ENCODE assay signal across 32 mouse cellular contexts in genomic region chr1:151244761-151245160, GRCm38 (mm10). TPM values are rescaled to one million over a fixed set of nuclear protein-coding genes. Genes with fewer than 3 reads are reported as not detected.
DNase-seq lines count a peak whose midpoint lies in the region; ATAC-seq and TF ChIP-seq lines count a peak whose summit lies in the region.
"Had no signal": no experiment of that assay in that cellular context is flagged by ENCODE, and none has a peak within 500 bp of the region (broad histone marks: within the 10 kb centered on the region; RNA-seq: fewer than 3 reads in every experiment).

No protein-coding gene starts in this region.

- no peak overlapping the region for H3K9ac ChIP-seq in midbrain, postnatal 0 days (replicated peaks; ENCODE audit: low read length, poor library complexity, severe bottlenecking)
- H3K9ac ChIP-seq: embryonic facial prominence, embryonic 13.5 days; forebrain, embryonic 12.5 days; heart, embryonic 12.5 days; limb, embryonic 12.5 days; liver, embryonic 13.5 days; neural tube, embryonic 13.5 days had no signal

- no peak for TF ChIP-seq POLR2A in testis, adult 2 months (IDR thresholded peaks at IDR 0.05; ENCODE audit: control insufficient read depth, low read depth, low read length)

- DNase-seq in heart, adult 11 months, result peak; percentile 86
- DNase-seq in heart, adult 9 months (ENCODE audit: low spot score in 2 of 2), result no peak
- DNase-seq in testis, postnatal 10 days (ENCODE audit: low spot score), result no peak
- peak; percentile 46 for DNase-seq in lung, postnatal 36 days
- no peak for DNase-seq in midbrain, postnatal 0 days (ENCODE audit: low spot score)
- DNase-seq in embryo, embryonic 9.5 days (ENCODE audit: extremely low spot score), result no peak
- DNase-seq in adrenal gland, adult 18-20 months (ENCODE audit: low spot score in 2 of 2), result no peak
- DNase-seq: adrenal gland, adult 8-10 months; cerebellum, adult 2 months; cerebellum, postnatal 25 days; heart, postnatal 10 days; kidney, postnatal 25 days; liver, embryonic 13.5 days; midbrain, embryonic 14.5 days; thymus, adult 2 months had no signal

- no peaks in the 10 kb centered on the region for H3K36me3 ChIP-seq in testis, adult 2 months (ENCODE audit: control insufficient read depth, insufficient read depth, low read length)
- H3K36me3 ChIP-seq in midbrain, postnatal 0 days (ENCODE audit: insufficient read depth, low read length), result no peaks in the 10 kb centered on the region
- H3K36me3 ChIP-seq: embryonic facial prominence, embryonic 13.5 days; forebrain, embryonic 12.5 days; heart, embryonic 12.5 days; limb, embryonic 12.5 days; liver, embryonic 13.5 days; neural tube, embryonic 13.5 days had no signal

- H3K9me3 ChIP-seq in midbrain, postnatal 0 days (ENCODE audit: low read length), result 0 out of 2 replicates have a peak, but pooled peaks cover 3% of the 10 kb centered on the region
- H3K9me3 ChIP-seq: forebrain, embryonic 12.5 days; liver, embryonic 13.5 days had no signal

- H3K4me2 ChIP-seq in midbrain, postnatal 0 days (ENCODE audit: low read depth, low read length, poor library complexity, severe bottlenecking), result no peak overlapping the region
- H3K4me2 ChIP-seq: embryonic facial prominence, embryonic 13.5 days; forebrain, embryonic 12.5 days; heart, embryonic 12.5 days; limb, embryonic 12.5 days; liver, embryonic 13.5 days; neural tube, embryonic 13.5 days had no signal

- WGBS in midbrain, postnatal 0 days, result 93% methylated on average over 4 of the region's 4 CpGs

- ATAC-seq in midbrain, postnatal 0 days (ENCODE audit: low FRiP score), result no peak
- ATAC-seq: intestine, postnatal 0 days had no signal

- no peaks in the 10 kb centered on the region for H3K27me3 ChIP-seq in testis, adult 2 months (ENCODE audit: control insufficient read depth, insufficient read depth, low read length)
- no peaks in the 10 kb centered on the region for H3K27me3 ChIP-seq in midbrain, postnatal 0 days (ENCODE audit: insufficient read depth, low read length)
- H3K27me3 ChIP-seq: embryonic facial prominence, embryonic 13.5 days; forebrain, embryonic 12.5 days; heart, embryonic 12.5 days; limb, embryonic 12.5 days; liver, embryonic 13.5 days; neural tube, embryonic 13.5 days had no signal

- peak overlapping the region; percentile 52 for H3K4me3 ChIP-seq in testis, adult 2 months (ENCODE audit: control insufficient read depth, low read depth, low read length)
- no peak overlapping the region for H3K4me3 ChIP-seq in midbrain, postnatal 0 days (ENCODE audit: low read depth, low read length)
- H3K4me3 ChIP-seq: embryonic facial prominence, embryonic 13.5 days; erythroblast, embryonic 14.5 days; forebrain, embryonic 12.5 days; heart, embryonic 12.5 days; layer of hippocampus, adult 2 months; limb, embryonic 12.5 days; liver, embryonic 13.5 days; myocyte; neural tube, embryonic 13.5 days had no signal

- H3K27ac ChIP-seq in testis, adult 2 months (ENCODE audit: control insufficient read depth, insufficient read depth, low read depth, low read length), result no peak overlapping the region
- H3K27ac ChIP-seq in midbrain, postnatal 0 days (ENCODE audit: low read depth, low read length), result no peak overlapping the region
- H3K27ac ChIP-seq: embryonic facial prominence, embryonic 13.5 days; forebrain, embryonic 12.5 days; layer of hippocampus, adult 2 months; limb, embryonic 12.5 days; liver, embryonic 13.5 days; neural tube, embryonic 13.5 days had no signal

- TF ChIP-seq CTCF in testis, adult 2 months (IDR thresholded peaks at IDR 0.05; ENCODE audit: control insufficient read depth, insufficient read depth, insufficient replicate concordance, low read depth, low read length), result no peak
- TF ChIP-seq CTCF in midbrain, postnatal 0 days (IDR thresholded peaks at IDR 0.05), result no peak

- peaks cover 9% of the 10 kb centered on the region for H3K4me1 ChIP-seq in testis, adult 2 months (ENCODE audit: control insufficient read depth, insufficient read depth, low read length)
- no peaks in the 10 kb centered on the region for H3K4me1 ChIP-seq in midbrain, postnatal 0 days (ENCODE audit: insufficient read depth, low read length)
- H3K4me1 ChIP-seq: embryonic facial prominence, embryonic 13.5 days; forebrain, embryonic 12.5 days; heart, embryonic 12.5 days; limb, embryonic 12.5 days; neural tube, embryonic 13.5 days had no signal

RNA-seq across cellular contexts. Expression of gene Gm47996, which starts 34.8 kb away (rescaled TPM):
- 0.41 TPM in 1 of 2 replicates, not detected in the other for polyA plus RNA-seq in testis, adult 2 months (2012; rRNA removed)
- not detected in 2 replicates for total RNA-seq in midbrain, postnatal 0 days (2014; rRNA removed)
- not detected in 2 replicates for polyA plus RNA-seq in midbrain, postnatal 0 days (2015; fragmentation: Nextera tagmentation; extraction: Ambion mirVana)
- not detected for total RNA-seq in adrenal gland, adult 18-20 months (2021)
- total RNA-seq: adrenal gland, adult 8-10 months; heart, postnatal 10 days; layer of hippocampus, adult 2 months; layer of hippocampus, postnatal 25 days; left cerebral cortex, postnatal 10 days had no signal
- polyA plus RNA-seq: cerebellum, adult 2 months; erythroblast, embryonic 14.5 days; forebrain, embryonic 12.5 days; intestine, postnatal 0 days; kidney, embryonic 14.5 days; limb, embryonic 12.5 days; midbrain, embryonic 14.5 days; neural tube, embryonic 13.5 days; stomach, embryonic 14.5 days; thymus, adult 2 months had no signal

RNA-seq across cellular contexts. Expression of gene 3110040M04Rik, which starts 40.8 kb away (rescaled TPM):
- 0.12 TPM in 1 of 2 replicates, not detected in the other for polyA plus RNA-seq in testis, adult 2 months (2012; rRNA removed)
- total RNA-seq in midbrain, postnatal 0 days (2014; rRNA removed), result not detected in 2 replicates
- not detected in 2 replicates for polyA plus RNA-seq in midbrain, postnatal 0 days (2015; fragmentation: Nextera tagmentation; extraction: Ambion mirVana)
- not detected for total RNA-seq in adrenal gland, adult 18-20 months (2021)
- total RNA-seq: adrenal gland, adult 8-10 months; heart, postnatal 10 days; layer of hippocampus, adult 2 months; layer of hippocampus, postnatal 25 days; left cerebral cortex, postnatal 10 days had no signal
- polyA plus RNA-seq: cerebellum, adult 2 months; embryonic facial prominence, embryonic 13.5 days; forebrain, embryonic 12.5 days; gonadal fat pad, adult 2 months; intestine, postnatal 0 days; limb, embryonic 12.5 days; midbrain, embryonic 14.5 days; neural tube, embryonic 13.5 days; spleen, adult 2 months; stomach, embryonic 14.5 days; thymus, adult 2 months had no signal

RNA-seq across cellular contexts. Expression of gene Gm47995, which starts 46.5 kb away (rescaled TPM):
- polyA plus RNA-seq in testis, adult 2 months (2012; rRNA removed), result 1.3 TPM in 1 of 2 replicates, not detected in the other
- not detected in 2 replicates for total RNA-seq in midbrain, postnatal 0 days (2014; rRNA removed)
- not detected in 2 replicates for polyA plus RNA-seq in midbrain, postnatal 0 days (2015; fragmentation: Nextera tagmentation; extraction: Ambion mirVana)
- total RNA-seq in adrenal gland, adult 18-20 months (2021), result not detected
- total RNA-seq: adrenal gland, adult 8-10 months; heart, postnatal 10 days; layer of hippocampus, adult 2 months; layer of hippocampus, postnatal 25 days; left cerebral cortex, postnatal 10 days had no signal
- polyA plus RNA-seq: cerebellum, adult 2 months; embryonic facial prominence, embryonic 13.5 days; erythroblast, embryonic 14.5 days; forebrain, embryonic 12.5 days; hindbrain, embryonic 11.5 days; intestine, postnatal 0 days; limb, embryonic 12.5 days; midbrain, embryonic 14.5 days; neural tube, embryonic 13.5 days; stomach, embryonic 14.5 days; thymus, adult 2 months had no signal

RNA-seq across cellular contexts. Expression of gene Gm8947, which starts 52.6 kb away (rescaled TPM):
- polyA plus RNA-seq in testis, adult 2 months (2012; rRNA removed), result 0.17 and 0.26 TPM in 2 replicates
- not detected in 2 replicates for total RNA-seq in midbrain, postnatal 0 days (2014; rRNA removed)
- not detected in 2 replicates for polyA plus RNA-seq in midbrain, postnatal 0 days (2015; fragmentation: Nextera tagmentation; extraction: Ambion mirVana)
- total RNA-seq in adrenal gland, adult 18-20 months (2021), result not detected
- total RNA-seq: adrenal gland, adult 8-10 months; heart, postnatal 10 days; layer of hippocampus, adult 2 months; layer of hippocampus, postnatal 25 days; left cerebral cortex, postnatal 10 days had no signal
- polyA plus RNA-seq: cerebellum, adult 2 months; embryonic facial prominence, embryonic 13.5 days; erythroblast, embryonic 14.5 days; forebrain, embryonic 12.5 days; hindbrain, embryonic 11.5 days; intestine, postnatal 0 days; limb, embryonic 12.5 days; midbrain, embryonic 14.5 days; neural tube, embryonic 13.5 days; stomach, embryonic 14.5 days; thymus, adult 2 months had no signal

Comparison
In these comparisons a context has a peak if more than half of its experiments do, and no peak if none do; other contexts are left out.
1. DNase-seq: peak in heart, adult 11 months (single experiment) and lung, postnatal 36 days (single experiment); none in heart, adult 9 months (0 of 2), testis, postnatal 10 days (single experiment), midbrain, postnatal 0 days (single experiment), embryo, embryonic 9.5 days (single experiment) and adrenal gland, adult 18-20 months (0 of 2).